Mouse (Mus musculus): ENCODE measurements around the gene Ccdc88b.

Ccdc88b gene

DNA sequence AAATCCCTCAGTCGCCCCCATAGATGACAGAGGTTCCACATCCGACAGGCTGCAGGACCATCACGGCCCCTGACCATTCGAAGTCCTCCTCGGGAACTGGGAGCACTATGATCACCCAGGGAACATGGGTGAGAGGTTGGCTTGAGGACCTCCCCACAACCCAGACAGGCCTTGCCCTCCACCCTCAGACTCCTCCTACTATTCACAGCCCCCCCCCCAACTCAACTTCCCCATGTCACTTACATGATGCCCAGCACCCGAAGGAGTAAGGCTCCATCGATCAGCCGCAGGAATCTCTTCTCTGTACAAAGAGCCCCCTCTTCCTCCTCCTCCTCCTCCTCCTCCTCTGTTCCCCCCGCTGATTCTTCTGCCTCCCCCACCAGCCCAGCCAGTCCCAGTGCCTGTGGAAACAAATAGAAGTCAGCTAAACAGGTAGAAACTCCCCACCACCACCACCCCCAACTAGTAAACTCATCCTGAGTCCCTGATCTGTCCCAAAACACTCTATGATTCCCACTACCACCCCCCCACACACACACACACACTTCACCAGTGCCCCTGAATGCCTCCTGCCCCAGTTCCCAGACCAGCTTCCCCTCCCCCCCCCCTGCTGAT, 513 bp downstream of the Ccdc88b start:
- no peak for DNase-seq (ENCODE audit: low read depth, low spot score)

DNA sequence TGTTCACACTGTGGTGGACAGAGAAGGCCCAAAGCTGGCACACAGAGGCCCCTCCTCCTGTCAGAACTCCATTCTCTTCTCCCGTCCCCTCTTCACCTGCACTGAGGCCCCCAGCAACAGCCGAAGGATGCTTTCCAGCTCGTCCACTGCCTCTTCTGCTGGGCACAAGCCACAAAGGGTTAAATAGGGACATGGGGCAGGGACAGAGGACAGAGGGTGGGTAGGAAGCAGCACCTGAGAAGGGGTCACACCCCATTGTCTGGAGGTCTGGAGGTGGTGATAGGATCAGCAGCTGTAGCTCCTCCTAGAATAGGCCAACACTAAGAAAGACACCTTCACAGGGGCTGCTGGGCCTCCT, 1.0 kb downstream of the Ccdc88b start:
- DNase-seq (ENCODE audit: low read depth, low spot score), result no peak

DNA sequence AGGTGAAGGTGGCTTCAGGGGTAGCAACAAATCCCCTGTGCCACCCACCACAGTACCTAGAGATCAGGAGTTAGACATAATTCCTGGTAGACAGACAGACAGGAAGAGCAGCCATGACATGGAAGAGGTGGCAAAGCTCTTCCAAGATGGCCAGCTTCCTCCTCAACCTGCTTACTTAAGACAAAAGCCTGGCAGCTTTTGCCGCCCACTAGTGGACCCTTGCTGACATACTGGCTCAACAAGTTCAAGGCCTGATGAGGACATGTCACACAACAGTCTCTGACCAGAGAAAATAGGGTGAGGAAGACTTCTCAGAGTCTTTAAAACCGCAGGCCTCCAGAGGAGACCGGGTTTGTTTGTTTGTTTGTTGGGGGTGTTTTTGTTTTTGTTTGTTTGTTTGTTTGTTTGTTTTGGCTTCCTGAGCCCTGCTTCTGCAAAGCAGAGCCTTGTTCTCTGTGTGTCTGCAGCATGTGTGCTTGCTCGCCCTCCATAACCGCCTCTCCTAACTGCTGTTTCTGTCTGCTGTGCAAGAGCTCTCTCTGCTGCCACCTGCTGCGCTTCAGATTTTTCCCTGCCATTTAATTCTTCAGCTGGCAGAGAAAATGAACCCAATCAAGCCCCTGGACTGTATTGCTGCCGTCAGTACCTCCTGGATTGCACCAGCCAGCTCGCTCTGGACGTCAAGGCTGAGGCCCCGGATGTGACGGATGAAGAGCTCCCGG, 1.6 kb downstream of the Ccdc88b start:
- DNase-seq (ENCODE audit: low read depth, low spot score), result no peak

DNA sequence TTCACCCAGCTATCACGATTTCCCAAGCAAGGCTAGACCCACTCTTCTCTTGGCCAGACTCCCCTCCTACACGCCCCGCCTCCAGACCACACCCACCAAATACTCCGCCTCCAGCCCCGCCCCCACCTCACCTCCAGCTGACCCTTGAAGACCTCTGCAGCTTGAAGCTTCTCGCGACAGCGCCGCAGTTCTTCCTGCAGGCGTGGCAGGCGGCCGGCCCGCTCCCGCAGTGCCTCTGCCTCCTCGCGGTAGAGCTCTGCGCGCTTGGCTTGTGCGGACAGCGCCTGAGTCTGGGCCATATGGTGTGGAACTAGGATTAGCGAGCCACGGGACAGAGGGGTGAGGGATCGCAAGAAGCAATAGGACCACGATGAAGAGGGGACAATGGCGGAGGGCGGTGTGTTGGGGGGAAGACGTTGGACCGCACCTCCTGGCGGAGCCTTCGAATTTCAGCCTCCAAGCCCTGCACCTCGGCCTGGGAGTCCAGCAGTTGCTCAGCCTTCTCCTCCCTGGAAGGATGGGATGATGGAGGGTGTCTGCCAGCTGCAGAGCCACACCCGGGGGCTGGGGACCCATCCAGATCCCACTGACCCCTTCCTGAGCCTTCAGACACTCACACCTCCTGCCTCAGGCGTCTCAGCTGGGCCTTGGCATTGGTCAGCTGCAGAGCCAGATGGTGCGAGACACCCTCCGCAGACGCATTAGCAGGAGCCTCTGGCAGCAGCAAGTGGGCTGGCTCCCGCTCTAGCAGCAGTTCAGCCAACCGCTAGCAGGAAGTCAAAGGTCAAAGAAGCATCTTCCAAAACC, 2.6 kb downstream of the Ccdc88b start:
- DNase-seq (ENCODE audit: low read depth, low spot score), result peak; percentile 80

GRCm38 (mm10) chr19:6854658-6855057, 3.4 kb downstream of the Ccdc88b start:
- DNase-seq (ENCODE audit: low read depth, low spot score), result no peak

DNA sequence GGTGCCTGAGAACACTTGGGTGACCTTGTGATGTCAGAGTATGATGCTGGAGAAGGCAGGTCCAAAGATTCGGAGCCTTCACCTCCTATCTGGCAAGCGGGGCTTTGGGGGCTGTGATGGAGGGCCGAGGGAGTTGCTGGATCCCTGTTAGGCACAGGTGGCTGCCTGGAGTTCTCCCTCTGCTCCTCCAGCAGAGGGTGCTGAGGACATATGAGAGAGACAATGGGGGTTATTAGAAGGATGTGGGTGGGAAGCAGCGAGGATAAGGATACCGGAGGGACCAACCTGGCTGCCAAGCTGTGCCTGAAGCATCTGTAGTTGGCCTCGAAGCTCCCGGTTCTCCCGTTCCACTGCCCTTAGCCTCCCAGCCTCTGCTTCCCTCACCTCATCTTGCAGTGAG, 4.1 kb downstream of the Ccdc88b start:
- DNase-seq (ENCODE audit: low read depth, low spot score), result no peak

- DNase-seq (ENCODE audit: low read depth, low spot score), result no peak
Measured at GRCm38 (mm10) chr19:6852393-6853305, 5.4 kb downstream of the Ccdc88b start.

- DNase-seq (ENCODE audit: low read depth, low spot score), result no peak
Measured at GRCm38 (mm10) chr19:6851497-6851896, 6.5 kb downstream of the Ccdc88b start.

GRCm38 (mm10) chr19:6849506-6850068, 8.4 kb downstream of the Ccdc88b start:
- DNase-seq (ENCODE audit: low read depth, low spot score), result no peak

DNA sequence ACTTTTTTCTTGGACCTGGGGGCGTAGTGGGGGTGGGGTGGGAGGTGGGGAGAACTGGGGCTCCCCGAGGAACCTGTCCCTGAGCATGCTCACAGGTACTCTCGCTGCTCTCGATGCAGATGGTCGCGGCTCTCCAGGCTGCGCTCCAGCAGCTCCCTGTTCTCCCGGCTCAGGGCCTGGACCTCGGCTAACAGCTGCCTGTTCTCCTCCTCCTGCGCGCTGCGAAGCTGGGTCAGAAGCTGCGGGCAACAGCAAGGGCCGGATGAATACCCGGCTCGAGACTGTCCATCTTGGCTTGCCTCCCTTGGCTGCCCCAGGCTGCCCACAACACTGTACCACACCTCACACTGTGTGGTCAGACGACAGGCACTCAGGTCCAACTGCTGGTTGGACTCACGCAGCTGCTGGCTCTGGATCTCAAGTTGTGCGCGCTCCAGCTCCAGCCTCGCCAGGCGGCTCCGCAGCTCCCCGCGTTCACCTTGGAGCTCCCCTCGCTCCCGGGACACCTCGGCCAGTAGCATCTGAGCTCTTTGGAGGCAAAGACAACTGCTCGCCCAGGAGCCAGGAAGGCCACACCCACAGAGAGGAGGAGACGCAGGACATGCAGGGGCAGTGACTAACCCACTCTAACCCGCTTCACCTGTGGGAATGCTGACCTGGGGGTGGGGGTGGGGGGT, 10.0 kb downstream of the Ccdc88b start:
- no peak for DNase-seq (ENCODE audit: low read depth, low spot score)

DNA sequence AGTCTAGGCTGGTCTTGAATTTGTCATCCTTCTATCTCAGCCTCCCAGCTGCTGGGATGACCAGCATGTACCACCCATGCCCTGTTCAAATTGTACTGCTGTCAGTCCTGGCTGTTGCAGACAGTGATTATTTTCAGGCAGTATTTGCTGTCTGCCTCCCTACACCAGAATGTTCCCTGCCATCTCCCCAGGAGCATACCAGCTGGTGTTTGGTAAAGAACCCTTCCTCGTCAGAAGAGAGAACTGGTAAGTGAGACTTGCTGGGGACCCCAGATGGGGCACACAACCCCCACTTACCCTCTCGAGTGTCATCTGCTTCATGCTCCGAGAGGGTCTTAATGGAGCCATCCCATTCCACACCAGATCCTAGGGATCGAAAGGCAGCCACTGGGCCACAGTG, 12.0 kb downstream of the Ccdc88b start:
- no peak for DNase-seq (ENCODE audit: low read depth, low spot score)

GRCm38 (mm10) chr19:6842353-6842752, 15.7 kb downstream of the Ccdc88b start:
- no peak for DNase-seq (ENCODE audit: low read depth, low spot score)

GRCm38 (mm10) chr19:6841292-6841597, 16.8 kb downstream of the Ccdc88b start:
- no peak for DNase-seq (ENCODE audit: low read depth, low spot score)

DNA sequence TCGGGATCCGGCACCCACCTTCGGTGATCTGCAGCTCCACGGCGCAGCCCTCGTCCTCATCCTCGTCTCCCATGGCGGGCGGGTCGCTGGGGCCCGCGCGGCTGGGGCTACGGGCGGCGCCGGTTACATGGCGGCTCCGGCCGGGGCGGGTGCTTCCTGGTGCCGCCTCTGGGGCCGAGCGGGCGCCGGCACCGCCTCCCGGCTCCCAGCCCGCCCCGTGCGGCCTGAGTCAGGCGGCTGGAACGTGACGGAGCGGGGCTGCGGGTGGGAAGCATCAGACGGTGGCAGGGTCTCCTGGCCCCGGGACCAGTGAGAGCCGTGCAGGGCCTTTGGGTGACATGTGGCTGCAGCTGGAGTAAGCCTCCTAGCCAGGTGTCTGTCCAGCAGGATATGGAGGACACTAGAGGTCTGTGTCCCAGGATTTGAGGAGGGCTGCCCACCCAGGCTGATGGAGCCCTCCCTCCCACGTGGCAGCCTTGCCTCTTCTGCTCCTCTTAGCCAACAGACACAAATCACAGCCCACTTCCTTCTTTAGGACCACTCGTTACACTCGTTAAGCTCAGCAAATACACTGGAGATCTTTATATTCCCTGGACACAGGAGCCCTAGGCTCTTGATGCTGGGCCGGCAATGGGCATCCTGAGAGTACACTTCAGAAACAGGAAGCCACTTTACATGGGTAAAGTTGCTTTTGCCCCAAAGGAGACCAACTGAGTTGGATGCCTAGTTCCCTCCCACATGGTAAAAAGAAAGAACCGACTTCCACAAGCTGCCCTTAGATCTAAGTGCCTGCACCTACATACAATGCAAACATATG, 17.3 kb downstream of the Ccdc88b start, which contains the start of gene Rps6ka4:
Rps6ka4 (minus strand) TSS at position 162 of the 817 bp plus-strand sequence.
- no peak for DNase-seq (ENCODE audit: low read depth, low spot score)

DNA sequence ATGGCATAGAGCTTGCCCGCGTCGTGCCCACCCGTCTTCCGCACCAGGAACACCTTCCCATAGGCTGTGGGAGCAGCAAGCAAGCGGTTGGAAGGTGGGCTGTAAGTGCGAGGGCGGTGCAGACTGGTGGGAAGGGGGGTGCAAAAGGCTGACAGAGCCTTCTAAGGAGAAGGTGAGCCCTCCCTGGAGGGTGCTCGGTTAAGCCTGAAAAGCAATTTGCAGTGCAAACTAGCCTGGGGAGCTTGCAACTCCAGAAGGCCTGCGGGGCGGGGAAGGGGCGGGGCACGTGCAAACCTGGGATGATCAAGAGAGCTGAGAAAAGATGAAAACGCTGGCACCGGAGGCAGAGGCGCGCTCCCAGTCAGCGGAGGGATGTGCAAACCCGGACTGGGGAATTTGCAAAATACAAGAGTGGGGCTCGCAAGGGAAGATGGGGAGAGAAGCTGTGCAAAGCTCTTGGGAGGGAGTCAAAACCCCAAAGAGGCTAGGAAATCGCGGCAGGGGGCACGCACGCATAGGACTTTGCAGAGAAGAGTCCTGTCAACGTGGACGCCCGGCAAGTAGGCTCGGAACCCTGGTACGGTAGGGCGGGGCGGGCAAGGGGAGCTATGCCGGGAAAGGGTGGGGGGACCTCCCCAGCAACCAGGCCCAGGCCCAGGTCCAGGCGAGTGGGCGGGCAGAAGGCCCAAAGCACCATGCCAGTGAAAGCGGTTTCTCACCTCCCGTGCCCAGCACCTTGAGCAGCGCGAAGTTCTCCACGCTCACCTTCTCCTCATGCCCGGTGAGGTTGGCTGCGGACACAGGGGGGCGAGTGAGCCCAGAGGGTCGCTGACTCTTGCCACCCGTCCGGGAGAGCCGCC, 18.2 kb downstream of the Ccdc88b start:
- DNase-seq (ENCODE audit: low read depth, low spot score), result no peak

GRCm38 (mm10) chr19:6832363-6832762, 25.6 kb downstream of the Ccdc88b start:
- DNase-seq (ENCODE audit: low read depth, low spot score), result no peak

GRCm38 (mm10) chr19:6831331-6831730, 26.7 kb downstream of the Ccdc88b start:
- peak; percentile 66 for DNase-seq (ENCODE audit: low read depth, low spot score)

- no peak for DNase-seq (ENCODE audit: low read depth, low spot score)
Measured at GRCm38 (mm10) chr19:6830556-6831316, 27.3 kb downstream of the Ccdc88b start.

Data from WW6 (cell line).